Mouse (Mus musculus): ENCODE data around the gene Comt. TPM values are rescaled to one million over a fixed set of nuclear protein-coding genes. Genes with fewer than 3 reads are reported as not detected.

Comt gene
- polyA plus RNA-seq, 1 experiment from 2014 or later = 110 TPM

DNA sequence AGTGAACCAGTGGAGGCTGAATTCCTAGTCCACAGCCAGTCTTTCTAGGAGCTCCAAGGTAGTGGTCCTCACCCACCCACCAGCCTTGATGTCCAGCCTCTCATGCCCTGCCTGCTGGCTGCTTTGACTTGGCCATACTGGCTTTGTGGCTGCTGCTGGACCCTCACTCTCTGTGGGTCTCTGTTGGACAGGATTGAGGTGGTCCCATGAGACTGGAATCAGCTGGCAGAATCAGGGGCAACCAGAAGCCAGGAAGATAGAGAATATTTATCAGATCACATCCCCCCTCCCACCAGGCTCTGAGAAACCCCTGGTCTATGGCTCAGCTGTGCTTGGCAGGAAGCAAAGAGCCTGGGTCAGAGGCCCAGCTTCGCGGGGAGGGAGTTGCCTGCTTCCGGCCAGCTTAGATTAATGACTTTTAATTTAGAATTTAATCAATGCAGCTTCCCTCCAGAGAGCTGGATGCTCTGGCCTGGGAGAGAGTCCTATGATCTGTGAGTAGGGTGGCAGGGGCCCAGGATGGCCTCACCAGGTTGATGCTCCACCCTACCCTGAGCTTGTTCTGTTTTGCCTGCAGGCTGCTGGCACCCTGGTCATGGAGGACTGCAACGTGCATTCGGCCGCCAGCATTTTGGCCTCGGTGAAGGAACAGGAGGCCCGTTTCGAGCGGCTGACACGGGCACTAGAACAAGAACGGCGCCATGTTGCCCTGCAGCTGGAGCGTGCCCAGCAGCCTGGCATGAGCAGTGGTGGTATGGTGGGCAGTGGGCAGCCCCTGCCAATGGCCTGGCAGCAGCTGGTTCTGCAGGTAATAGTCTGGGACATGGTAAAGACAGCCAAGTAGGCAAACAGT is 37.8 kb downstream of the Comt start:
- Histone ChIP-seq H3K27ac (ENCODE audit: low read length) (peak overlapping the region; percentile 58), H3K4me2 (ENCODE audit: low read depth, low read length) (no peak overlapping the region), H3K4me3 (ENCODE audit: low read length) (no peak overlapping the region), H3K4me1 (ENCODE audit: control insufficient read depth, insufficient read depth, low read length) (peaks cover 31% of the 10 kb centered on the region), H3K36me3 (ENCODE audit: control insufficient read depth, insufficient read depth, low read length) (no peaks in the 10 kb centered on the region), H3K9me3 (ENCODE audit: control insufficient read depth, low read length) (no peaks in the 10 kb centered on the region), H3K27me3 (replicated peaks; ENCODE audit: control insufficient read depth, insufficient read depth, low read length) (no peaks in the 10 kb centered on the region), H3K9ac (ENCODE audit: low read depth, low read length) (no peak overlapping the region)
- no peak for ATAC-seq
- 77% methylated on average over 14 of the region's 14 CpGs for WGBS

DNA sequence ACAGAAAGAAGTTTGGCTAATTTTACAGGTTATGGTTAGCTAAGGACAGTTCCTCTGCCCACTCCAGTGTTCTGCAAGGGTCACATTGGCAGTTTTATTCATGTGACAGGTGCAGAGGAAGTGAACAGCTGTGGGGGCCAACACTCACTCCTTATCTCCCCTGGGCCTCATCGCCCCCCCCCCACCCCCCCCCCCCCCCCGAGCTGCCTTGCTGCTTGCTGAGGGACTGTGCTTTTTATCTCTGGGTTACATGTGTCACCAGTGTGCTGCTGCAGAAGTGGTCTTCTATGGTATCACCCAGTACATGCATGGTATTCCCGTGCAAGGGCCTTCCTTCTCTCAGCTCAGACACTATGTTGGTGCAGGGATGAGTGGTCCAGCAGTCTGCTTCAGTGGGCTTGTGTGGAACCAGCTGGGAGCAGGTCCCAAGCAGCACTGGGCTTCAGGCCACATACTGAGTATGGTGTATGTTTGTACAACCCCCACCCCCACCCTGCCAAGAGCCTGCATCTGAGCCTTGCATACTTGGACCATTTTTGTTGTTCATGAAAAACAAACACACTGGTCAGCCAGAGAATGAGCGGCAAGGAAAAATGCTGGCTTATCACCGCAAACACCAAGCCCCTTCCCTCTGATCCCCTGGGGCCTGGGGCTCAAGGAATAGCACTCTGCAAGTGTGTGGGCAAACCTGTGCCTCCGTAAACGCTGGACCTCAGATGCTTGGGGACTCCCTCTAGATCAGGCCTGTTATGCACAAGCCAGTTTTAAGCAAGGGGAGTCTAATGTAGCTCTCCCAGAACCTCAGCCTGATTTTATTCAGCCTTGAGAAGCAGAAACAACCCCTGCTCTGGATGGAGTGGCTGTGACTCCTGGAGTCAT is 38.7 kb downstream of the Comt start:
- no peak overlapping the region for H3K9ac ChIP-seq (ENCODE audit: low read depth, low read length)
- no peak overlapping the region for H3K4me3 ChIP-seq (ENCODE audit: low read length)
- WGBS = 36% methylated on average over 5 of the region's 7 CpGs
- H3K4me2 ChIP-seq (ENCODE audit: low read depth, low read length) = no peak overlapping the region
- no peaks in the 10 kb centered on the region for H3K27me3 ChIP-seq (replicated peaks; ENCODE audit: control insufficient read depth, insufficient read depth, low read length)
- ATAC-seq = no peak
- H3K9me3 ChIP-seq (ENCODE audit: control insufficient read depth, low read length) = no peaks in the 10 kb centered on the region
- H3K27ac ChIP-seq (ENCODE audit: low read length) = peak overlapping the region; percentile 58
- H3K36me3 ChIP-seq (ENCODE audit: control insufficient read depth, insufficient read depth, low read length) = no peaks in the 10 kb centered on the region
- peaks cover 31% of the 10 kb centered on the region for H3K4me1 ChIP-seq (ENCODE audit: control insufficient read depth, insufficient read depth, low read length)

DNA sequence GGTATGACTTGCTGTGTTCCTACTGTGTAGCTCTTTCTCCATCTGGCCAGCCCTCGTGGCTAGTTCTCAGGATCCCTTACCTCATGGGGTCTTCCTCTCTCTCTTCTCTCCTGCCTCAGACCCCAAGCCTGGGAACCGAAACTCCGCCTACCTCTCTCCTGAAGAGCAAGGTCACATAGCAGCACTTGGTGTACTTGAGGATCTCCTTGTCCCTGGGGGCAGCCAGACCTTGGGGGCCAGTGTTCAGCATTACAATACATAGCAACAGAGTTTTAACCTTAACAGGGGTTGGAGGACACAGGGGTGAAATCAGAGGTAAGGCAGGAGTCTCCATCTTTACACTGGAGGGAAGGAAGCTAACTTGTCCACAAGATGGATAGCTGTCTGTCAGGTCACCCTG is 39.7 kb downstream of the Comt start:
- H3K27ac ChIP-seq (ENCODE audit: low read length) = no peak overlapping the region
- H3K4me1 ChIP-seq (ENCODE audit: control insufficient read depth, insufficient read depth, low read length) = peaks cover 33% of the 10 kb centered on the region
- 71% methylated on average over 3 of the region's 3 CpGs for WGBS
- ATAC-seq = no peak
- no peaks in the 10 kb centered on the region for H3K27me3 ChIP-seq (replicated peaks; ENCODE audit: control insufficient read depth, insufficient read depth, low read length)
- no peak overlapping the region for H3K4me3 ChIP-seq (ENCODE audit: low read length)
- H3K36me3 ChIP-seq (ENCODE audit: control insufficient read depth, insufficient read depth, low read length) = no peaks in the 10 kb centered on the region
- H3K9me3 ChIP-seq (ENCODE audit: control insufficient read depth, low read length) = no peaks in the 10 kb centered on the region
- H3K9ac ChIP-seq (ENCODE audit: low read depth, low read length) = no peak overlapping the region
- H3K4me2 ChIP-seq (ENCODE audit: low read depth, low read length) = no peak overlapping the region

DNA sequence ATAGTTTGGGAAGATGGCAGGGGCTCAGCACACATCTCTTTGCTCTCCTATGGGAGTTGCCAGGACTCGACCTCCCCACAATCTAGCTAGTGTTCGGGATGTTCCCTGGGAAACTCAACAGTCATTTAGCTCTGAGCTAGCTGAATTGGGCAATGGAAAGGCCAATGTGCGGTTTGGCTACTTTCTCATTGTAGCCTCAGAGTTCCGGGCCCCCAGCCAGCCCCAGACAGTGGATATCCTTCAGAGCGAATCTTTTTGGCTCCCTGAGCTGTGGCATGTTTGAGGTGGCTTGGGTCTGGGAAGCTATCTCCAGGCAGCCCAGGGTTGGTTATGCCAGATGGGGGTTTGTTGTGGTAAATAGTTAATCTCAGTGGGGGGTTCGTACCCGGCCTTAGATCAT is 40.2 kb downstream of the Comt start:
- WGBS = 80% methylated on average over 7 of the region's 7 CpGs
- ATAC-seq = no peak
- peaks cover 37% of the 10 kb centered on the region for H3K4me1 ChIP-seq (ENCODE audit: control insufficient read depth, insufficient read depth, low read length)
- H3K4me3 ChIP-seq (ENCODE audit: low read length) = no peak overlapping the region
- no peaks in the 10 kb centered on the region for H3K9me3 ChIP-seq (ENCODE audit: control insufficient read depth, low read length)
- H3K4me2 ChIP-seq (ENCODE audit: low read depth, low read length) = no peak overlapping the region
- H3K36me3 ChIP-seq (ENCODE audit: control insufficient read depth, insufficient read depth, low read length) = no peaks in the 10 kb centered on the region
- no peaks in the 10 kb centered on the region for H3K27me3 ChIP-seq (replicated peaks; ENCODE audit: control insufficient read depth, insufficient read depth, low read length)
- no peak overlapping the region for H3K9ac ChIP-seq (ENCODE audit: low read depth, low read length)
- no peak overlapping the region for H3K27ac ChIP-seq (ENCODE audit: low read length)

DNA sequence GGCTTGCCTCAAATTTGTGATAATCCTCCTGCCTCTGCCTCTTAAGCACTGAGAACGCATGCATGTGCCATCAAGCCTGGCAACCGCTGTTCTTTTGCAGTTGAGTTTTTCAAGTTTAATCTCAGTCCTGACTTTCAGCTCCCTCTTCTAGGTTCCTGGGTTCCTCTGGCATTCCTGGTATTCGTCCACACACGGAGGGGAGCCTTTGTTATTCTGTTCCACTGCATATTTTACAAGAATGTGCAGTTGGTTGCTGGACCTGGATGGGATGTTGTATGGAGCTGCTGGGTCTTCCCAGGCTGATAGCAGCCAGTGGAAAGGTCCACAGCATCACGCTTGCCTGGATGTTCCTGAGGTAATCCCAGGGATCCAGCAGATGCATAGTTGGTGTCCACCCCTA is 41.2 kb downstream of the Comt start:
- ATAC-seq = no peak
- no peak overlapping the region for H3K4me2 ChIP-seq (ENCODE audit: low read depth, low read length)
- no peaks in the 10 kb centered on the region for H3K36me3 ChIP-seq (ENCODE audit: control insufficient read depth, insufficient read depth, low read length)
- H3K27me3 ChIP-seq (replicated peaks; ENCODE audit: control insufficient read depth, insufficient read depth, low read length) = no peaks in the 10 kb centered on the region
- H3K9ac ChIP-seq (ENCODE audit: low read depth, low read length) = no peak overlapping the region
- peaks cover 37% of the 10 kb centered on the region for H3K4me1 ChIP-seq (ENCODE audit: control insufficient read depth, insufficient read depth, low read length)
- H3K27ac ChIP-seq (ENCODE audit: low read length) = no peak overlapping the region; the same call in 1 of the 2 replicates
- WGBS = 77% methylated on average over 5 of the region's 5 CpGs
- no peaks in the 10 kb centered on the region for H3K9me3 ChIP-seq (ENCODE audit: control insufficient read depth, low read length)
- no peak overlapping the region for H3K4me3 ChIP-seq (ENCODE audit: low read length)

DNA sequence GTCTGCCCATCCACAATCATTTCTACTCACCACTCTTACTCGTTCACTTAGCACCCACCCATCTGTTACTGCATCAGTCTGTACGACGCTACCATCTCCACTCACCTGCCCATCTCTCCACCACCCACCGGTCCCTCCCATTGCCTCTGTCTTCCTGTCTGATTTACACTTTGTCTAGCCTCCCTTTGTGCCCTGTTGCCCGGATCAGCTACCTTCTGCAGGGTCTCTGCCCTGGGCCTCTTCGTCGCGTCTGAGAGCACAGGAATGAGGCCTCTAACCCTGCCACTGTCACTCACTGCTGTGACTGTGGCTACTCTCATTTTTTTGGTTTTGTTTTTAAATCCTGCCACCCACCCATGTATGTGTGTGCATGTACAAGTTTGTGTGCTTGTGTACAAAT is 42.0 kb downstream of the Comt start:
- Histone ChIP-seq H3K4me1 (ENCODE audit: control insufficient read depth, insufficient read depth, low read length) (peaks cover 37% of the 10 kb centered on the region), H3K27me3 (replicated peaks; ENCODE audit: control insufficient read depth, insufficient read depth, low read length) (no peaks in the 10 kb centered on the region), H3K9me3 (ENCODE audit: control insufficient read depth, low read length) (no peaks in the 10 kb centered on the region), H3K4me2 (ENCODE audit: low read depth, low read length) (no peak overlapping the region), H3K27ac (ENCODE audit: low read length) (no peak overlapping the region), H3K4me3 (ENCODE audit: low read length) (no peak overlapping the region), H3K36me3 (ENCODE audit: control insufficient read depth, insufficient read depth, low read length) (no peaks in the 10 kb centered on the region), H3K9ac (ENCODE audit: low read depth, low read length) (no peak overlapping the region)
- WGBS = 81% methylated on average over 8 of the region's 8 CpGs
- ATAC-seq = no peak

DNA sequence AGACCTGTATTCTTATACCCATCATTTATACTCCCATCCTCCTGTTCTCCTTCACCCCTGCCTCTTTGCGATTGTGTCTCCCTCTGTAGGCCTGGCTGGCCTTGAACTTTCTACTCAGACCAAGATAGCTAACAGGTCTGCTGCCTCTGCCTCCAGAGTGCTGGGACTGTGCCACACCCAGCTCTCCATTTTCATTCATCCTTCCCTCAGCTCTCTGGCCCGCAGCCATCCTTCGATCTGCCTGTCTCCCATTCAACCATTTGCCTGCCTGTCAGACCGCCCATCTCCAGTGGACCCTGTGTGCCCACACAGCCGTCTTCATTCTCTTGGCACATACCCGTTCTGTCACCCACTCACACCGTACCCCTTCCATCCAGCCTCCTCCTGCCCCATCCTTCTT is 42.4 kb downstream of the Comt start:
- 77% methylated on average over 7 of the region's 7 CpGs for WGBS
- no peak overlapping the region for H3K27ac ChIP-seq (ENCODE audit: low read length)
- H3K9me3 ChIP-seq (ENCODE audit: control insufficient read depth, low read length) = no peaks in the 10 kb centered on the region
- H3K36me3 ChIP-seq (ENCODE audit: control insufficient read depth, insufficient read depth, low read length) = no peaks in the 10 kb centered on the region
- no peak overlapping the region for H3K9ac ChIP-seq (ENCODE audit: low read depth, low read length)
- ATAC-seq = no peak
- no peak overlapping the region for H3K4me2 ChIP-seq (ENCODE audit: low read depth, low read length)
- H3K27me3 ChIP-seq (replicated peaks; ENCODE audit: control insufficient read depth, insufficient read depth, low read length) = no peaks in the 10 kb centered on the region
- H3K4me1 ChIP-seq (ENCODE audit: control insufficient read depth, insufficient read depth, low read length) = peaks cover 37% of the 10 kb centered on the region
- H3K4me3 ChIP-seq (ENCODE audit: low read length) = no peak overlapping the region

DNA sequence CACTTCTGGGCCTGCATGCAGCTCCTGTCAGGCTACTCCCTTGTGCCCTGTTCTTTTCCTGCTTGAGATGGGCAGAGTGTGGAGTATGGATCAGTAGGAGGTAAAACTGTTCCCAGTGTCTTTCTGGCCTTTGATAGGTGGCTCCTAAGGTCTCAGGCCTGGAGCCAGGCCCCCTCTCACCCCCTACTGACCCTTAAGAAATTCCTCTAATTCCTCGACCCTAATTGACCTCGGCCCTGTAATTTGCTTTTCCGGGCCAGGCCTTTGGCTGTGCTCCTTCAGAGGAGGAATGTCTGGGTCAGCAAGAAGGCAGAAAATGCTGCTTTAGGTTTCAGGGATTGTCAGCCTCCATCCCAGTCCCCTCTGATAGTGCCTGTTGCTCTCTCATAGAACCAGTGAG is 42.9 kb downstream of the Comt start:
- H3K27ac ChIP-seq (ENCODE audit: low read length) = peak overlapping the region; percentile 53; the same call in 1 of the 2 replicates

DNA sequence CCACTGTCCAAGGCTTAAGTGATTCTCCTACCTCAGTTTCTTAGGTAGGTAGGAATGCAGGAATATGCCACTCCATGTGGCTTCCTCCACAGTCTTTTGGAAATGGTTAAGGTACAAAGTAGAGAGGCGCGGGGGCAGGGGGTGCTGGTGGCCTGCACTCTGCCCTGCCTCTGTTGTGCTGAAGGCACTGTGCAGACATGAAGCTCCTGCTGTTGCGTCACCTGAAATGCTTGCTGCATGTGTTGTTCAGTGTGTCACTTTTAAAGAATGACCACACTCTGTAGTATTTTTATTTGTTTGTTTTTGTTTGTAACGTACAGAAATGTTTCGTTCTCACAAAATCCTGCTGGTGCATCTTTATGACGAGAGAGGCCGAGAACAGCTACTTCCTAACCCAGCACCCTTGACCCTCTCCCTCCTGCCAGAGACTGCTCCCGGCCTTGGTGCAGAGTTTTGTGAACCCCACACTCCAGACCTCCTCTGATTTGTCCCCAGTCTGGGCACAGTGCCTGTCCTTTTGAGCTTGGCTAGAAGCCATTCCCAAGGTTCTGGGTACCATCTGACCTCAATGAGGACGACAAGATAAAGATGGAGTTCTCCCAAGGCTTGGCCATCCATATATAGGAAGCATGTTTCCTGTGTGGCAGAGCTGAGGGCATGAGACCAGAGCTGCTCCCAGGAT is 43.5 kb downstream of the Comt start:
- 74% methylated on average over 9 of the region's 9 CpGs for WGBS
- H3K27me3 ChIP-seq (replicated peaks; ENCODE audit: control insufficient read depth, insufficient read depth, low read length) = no peaks in the 10 kb centered on the region
- H3K4me3 ChIP-seq (ENCODE audit: low read length) = no peak overlapping the region
- H3K27ac ChIP-seq (ENCODE audit: low read length) = peak overlapping the region; percentile 53; the same call in 1 of the 2 replicates
- no peak overlapping the region for H3K9ac ChIP-seq (ENCODE audit: low read depth, low read length)
- H3K4me2 ChIP-seq (ENCODE audit: low read depth, low read length) = no peak overlapping the region
- no peaks in the 10 kb centered on the region for H3K9me3 ChIP-seq (ENCODE audit: control insufficient read depth, low read length)
- peaks cover 30% of the 10 kb centered on the region for H3K4me1 ChIP-seq (ENCODE audit: control insufficient read depth, insufficient read depth, low read length)
- no peaks in the 10 kb centered on the region for H3K36me3 ChIP-seq (ENCODE audit: control insufficient read depth, insufficient read depth, low read length)
- no peak for ATAC-seq

More for the DNA sequence above, 42.9 kb downstream of the Comt start:
- Histone ChIP-seq H3K4me2 (ENCODE audit: low read depth, low read length) (no peak overlapping the region), H3K4me1 (ENCODE audit: control insufficient read depth, insufficient read depth, low read length) (peaks cover 36% of the 10 kb centered on the region), H3K27me3 (replicated peaks; ENCODE audit: control insufficient read depth, insufficient read depth, low read length) (no peaks in the 10 kb centered on the region), H3K9ac (ENCODE audit: low read depth, low read length) (no peak overlapping the region), H3K9me3 (ENCODE audit: control insufficient read depth, low read length) (no peaks in the 10 kb centered on the region), H3K4me3 (ENCODE audit: low read length) (no peak overlapping the region), H3K36me3 (ENCODE audit: control insufficient read depth, insufficient read depth, low read length) (no peaks in the 10 kb centered on the region)
- no peak for ATAC-seq
- WGBS = 39% methylated on average over 3 of the region's 3 CpGs

Measured in intestine, embryonic 16.5 days (tissue).